Mouse (Mus musculus) bone marrow macrophage, adult 2 months (primary cell): ENCODE measurements around the gene Gpr161. TPM values are rescaled to one million over a fixed set of nuclear protein-coding genes. Genes with fewer than 3 reads are reported as not detected.
"Not testable (repeated sequence)": the region's sequence is repeated elsewhere in the genome, so short reads cannot be mapped to it uniquely, and the experiment has no call there.

Experiments used
- H3K27ac ChIP-seq: 2 replicates; pipeline ENCODE4 v1.5.1; 2012; ENCODE audit warnings: low read depth, low read length; ENCODE audit not compliant: insufficient read depth
- H3K4me1 ChIP-seq: 2 replicates; pipeline ENCODE4 v1.6.1; 2012; ENCODE audit warnings: low read length; ENCODE audit not compliant: control insufficient read depth, insufficient read depth
- H3K4me3 ChIP-seq: 2 replicates; pipeline ENCODE4 v1.5.1; 2012; ENCODE audit warnings: mild to moderate bottlenecking, low read length, moderate library complexity; ENCODE audit not compliant: insufficient read depth
- CTCF ChIP-seq: IDR thresholded peaks from 2 replicates; pipeline ENCODE4 v1.5.1; 2012; ENCODE audit warnings: low read depth, mild to moderate bottlenecking, low read length, moderate library complexity
- POLR2A ChIP-seq: IDR thresholded peaks from 2 replicates; pipeline ENCODE4 v1.6.1; 2012; ENCODE audit warnings: mild to moderate bottlenecking, low read depth, low read length, borderline replicate concordance
- polyA plus RNA-seq: library from polyadenylated mRNA; stranded (reverse); fragments of >200 nt; gene quantifications from 2 replicates; pipeline ENCODE4 v1.2.4, GENCODE M21; 2012; ENCODE audit not compliant: missing spikeins, insufficient read depth, insufficient read length

Gene Gpr161
- polyA plus RNA-seq, 1 experiment, result not detected

DNA sequence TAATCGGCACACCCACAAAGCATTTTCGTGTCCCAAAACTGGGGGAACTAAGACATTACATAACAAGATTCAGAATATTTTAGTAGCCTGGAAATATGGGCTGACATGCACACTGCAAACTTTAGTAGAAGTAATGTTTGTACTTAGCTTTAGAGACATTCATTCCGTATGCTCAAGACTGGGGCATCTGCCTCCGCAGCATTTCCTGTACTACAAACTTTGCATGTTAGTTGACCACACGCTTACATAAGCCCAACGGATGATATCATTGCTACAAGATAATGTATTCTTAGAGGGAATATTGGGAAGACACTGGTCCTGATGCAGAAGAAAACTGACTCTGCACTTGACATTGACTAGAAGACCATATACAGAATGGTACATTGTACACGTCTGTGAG, 8.8 kb downstream of the Gpr161 start:
- no peak overlapping the region for H3K4me3 ChIP-seq
- TF ChIP-seq POLR2A (no peak), CTCF (no peak)
- H3K4me1 ChIP-seq, result no peaks in the 10 kb centered on the region
- H3K27ac ChIP-seq, result no peak overlapping the region

DNA sequence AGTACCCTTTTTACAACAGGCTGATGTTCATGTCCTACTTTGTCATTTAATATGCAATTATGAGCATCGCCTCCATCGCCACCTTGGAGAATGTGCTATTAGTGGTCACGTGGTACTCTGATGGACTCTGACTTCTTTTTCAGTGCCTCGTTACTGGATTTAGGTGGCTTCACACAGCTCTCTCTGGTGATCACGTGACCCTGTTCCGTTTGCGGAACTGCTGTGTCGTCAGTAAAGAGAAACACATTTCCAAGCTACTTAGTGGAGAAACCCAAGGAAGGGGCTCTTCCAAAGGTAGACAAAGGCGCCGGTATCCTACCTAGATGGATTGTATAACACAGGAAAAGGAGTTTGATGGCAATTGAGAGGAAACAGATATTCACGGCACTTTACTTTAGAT, 12.6 kb downstream of the Gpr161 start:
- Histone ChIP-seq H3K27ac (no peak overlapping the region), H3K4me1 (no peaks in the 10 kb centered on the region), H3K4me3 (no peak overlapping the region)
- TF ChIP-seq POLR2A (no peak), CTCF (no peak)

DNA sequence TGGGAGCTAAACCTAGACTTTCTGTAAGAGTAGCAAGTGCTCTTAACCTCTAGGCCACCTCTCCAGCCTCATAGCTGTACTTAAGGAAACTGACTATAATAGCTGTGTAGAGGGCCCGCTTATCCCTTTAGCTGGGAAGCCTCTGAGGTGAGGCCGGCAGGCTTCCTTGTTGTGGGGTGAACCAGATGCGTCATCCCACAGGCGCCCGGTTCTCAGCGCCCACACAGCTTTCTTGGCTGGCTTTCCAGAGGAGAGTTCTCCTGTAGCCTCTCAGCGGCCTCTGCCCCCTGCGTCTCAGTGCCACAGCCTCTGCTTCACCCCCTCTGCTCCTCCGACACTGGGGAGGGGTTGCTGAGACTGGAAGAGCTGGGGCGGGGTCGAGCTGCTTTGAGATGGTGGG, 20.8 kb downstream of the Gpr161 start:
- TF ChIP-seq POLR2A (no peak), CTCF (no peak)
- Histone ChIP-seq H3K4me3 (no peak overlapping the region), H3K27ac (no peak overlapping the region), H3K4me1 (no peaks in the 10 kb centered on the region)

DNA sequence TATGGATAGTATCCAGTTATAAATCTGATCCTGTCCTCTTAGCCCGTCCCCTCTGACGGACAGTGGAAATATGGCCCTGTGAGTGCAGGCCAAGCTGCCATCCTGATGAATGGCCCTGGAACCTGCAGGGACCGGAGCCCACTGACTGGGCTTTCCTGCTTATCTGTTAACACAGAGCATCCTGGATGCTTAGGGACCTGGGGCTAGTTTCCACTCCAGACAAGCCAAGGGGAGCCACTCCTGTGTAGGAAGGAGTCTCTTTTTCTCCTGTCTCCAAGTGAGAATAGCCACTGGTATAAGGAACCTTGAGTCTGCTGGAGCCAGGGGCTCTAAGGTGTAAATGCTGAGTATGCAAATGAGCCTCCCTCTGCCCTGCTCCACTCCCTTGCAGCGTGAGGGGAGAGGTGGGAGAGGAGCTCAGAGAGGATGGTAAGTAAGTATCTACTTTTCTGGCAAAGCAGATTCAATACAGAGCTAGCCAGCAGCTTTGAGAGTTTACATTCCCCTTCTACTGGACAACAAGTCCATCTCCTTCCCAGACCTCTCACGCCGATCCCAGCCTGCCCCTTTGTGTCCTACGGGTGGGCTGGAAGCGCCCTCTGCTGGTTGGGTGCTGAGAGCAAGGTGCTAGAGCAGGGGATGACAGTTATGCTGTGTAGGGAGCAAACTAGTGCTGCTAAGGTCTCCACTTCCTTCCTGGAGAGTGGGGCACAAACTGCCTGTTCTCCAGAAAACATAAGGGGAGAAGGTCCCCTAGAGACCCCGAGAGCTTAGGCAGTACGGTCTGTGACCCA, 24.7 kb downstream of the Gpr161 start:
- Histone ChIP-seq H3K27ac (no peak overlapping the region), H3K4me3 (no peak overlapping the region), H3K4me1 (no peaks in the 10 kb centered on the region)
- TF ChIP-seq POLR2A (no peak), CTCF (peak; percentile 86)

DNA sequence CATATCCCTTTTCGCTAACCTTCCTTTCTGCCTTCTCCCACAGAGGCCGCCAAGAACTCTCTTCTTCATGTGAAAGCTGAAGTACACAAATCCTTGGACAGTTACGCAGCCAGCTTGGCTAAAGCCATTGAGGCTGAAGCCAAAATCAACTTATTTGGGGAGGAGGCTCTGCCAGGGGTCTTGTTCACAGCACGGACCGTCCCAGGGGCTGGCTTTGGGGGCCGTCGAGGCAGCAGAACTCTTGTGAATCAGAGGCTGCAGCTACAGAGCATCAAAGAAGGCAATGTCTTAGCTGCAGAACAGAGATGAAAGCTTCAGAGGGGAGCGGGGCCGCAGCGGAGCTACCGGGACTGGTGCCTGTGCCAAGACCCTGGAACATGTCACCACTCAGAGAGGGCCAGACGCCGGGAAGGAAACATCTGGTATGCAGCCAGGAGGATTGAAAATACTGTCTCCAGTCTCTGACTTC, 25.8 kb downstream of the Gpr161 start:
- Histone ChIP-seq H3K27ac (no peak overlapping the region), H3K4me1 (no peaks in the 10 kb centered on the region), H3K4me3 (no peak overlapping the region)
- TF ChIP-seq POLR2A, result no peak
- TF ChIP-seq CTCF, result no peak

DNA sequence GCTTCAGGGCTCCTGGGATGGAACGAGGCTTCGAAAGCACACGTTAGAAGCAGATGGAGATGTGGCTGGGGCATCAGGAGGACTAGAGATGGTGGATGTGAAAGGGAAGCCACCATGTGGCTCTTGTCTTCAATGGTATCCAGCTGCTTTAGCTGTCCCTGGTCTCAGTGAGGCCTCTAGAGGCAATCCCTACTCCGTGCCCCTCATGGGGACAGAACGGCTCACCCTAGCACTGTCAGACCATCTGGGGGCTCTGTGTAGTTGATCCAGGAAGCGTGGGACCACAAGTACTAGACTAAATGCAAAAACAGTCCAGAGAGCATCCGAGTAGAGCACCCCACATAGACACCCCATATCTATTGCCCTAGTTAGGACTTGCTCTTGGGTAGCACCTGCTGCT, 26.3 kb downstream of the Gpr161 start:
- TF ChIP-seq POLR2A (no peak), CTCF (no peak)
- H3K4me3 ChIP-seq, result no peak overlapping the region
- H3K27ac ChIP-seq, result no peak overlapping the region

DNA sequence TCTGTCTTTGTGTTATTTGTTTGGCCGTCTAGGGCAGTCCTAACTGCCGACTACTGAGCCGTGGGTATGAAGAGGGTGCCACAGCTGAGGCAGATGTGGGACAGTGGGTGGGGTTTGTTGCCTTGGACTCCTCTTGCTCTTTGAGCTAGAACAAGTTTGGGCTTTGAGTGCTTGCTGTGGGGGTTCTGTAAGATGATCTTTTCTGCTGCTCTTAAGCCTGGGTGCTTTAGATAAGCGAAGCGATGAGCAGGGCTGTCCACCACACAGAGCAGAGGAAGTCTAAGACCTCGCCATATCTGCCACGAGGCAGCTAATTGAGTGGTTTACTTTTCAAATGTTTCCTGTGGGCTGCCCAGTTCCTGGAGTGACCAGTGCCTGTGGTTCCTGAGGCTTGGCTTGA, 27.3 kb downstream of the Gpr161 start:
- no peak overlapping the region for H3K27ac ChIP-seq
- no peak for TF ChIP-seq POLR2A
- no peak for TF ChIP-seq CTCF
- no peaks in the 10 kb centered on the region for H3K4me1 ChIP-seq
- H3K4me3 ChIP-seq, result no peak overlapping the region

More for the DNA sequence above, 26.3 kb downstream of the Gpr161 start:
- H3K4me1 ChIP-seq, result no peaks in the 10 kb centered on the region

DNA sequence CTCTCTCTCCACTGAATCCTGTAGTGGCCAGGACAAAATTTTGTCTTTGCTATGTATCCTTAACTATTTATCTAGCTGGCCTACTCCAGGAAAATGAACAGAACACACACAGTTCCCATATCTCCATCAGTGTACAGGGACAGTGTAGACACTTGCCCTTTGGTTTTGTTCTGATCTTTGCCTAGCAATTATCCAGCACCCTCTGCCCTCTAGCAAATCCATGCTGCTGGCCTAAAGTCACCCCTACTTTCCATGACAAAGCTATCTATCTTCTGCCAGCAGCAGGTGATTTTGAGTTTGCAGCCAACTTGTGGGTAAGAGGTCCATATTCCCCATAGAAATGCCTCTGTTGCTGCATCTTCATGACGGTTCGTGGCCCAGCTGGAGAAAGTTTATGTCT, 31.8 kb downstream of the Gpr161 start:
- no peak overlapping the region for H3K27ac ChIP-seq
- no peak for TF ChIP-seq CTCF
- no peak for TF ChIP-seq POLR2A
- no peak overlapping the region for H3K4me3 ChIP-seq
- no peaks in the 10 kb centered on the region for H3K4me1 ChIP-seq

DNA sequence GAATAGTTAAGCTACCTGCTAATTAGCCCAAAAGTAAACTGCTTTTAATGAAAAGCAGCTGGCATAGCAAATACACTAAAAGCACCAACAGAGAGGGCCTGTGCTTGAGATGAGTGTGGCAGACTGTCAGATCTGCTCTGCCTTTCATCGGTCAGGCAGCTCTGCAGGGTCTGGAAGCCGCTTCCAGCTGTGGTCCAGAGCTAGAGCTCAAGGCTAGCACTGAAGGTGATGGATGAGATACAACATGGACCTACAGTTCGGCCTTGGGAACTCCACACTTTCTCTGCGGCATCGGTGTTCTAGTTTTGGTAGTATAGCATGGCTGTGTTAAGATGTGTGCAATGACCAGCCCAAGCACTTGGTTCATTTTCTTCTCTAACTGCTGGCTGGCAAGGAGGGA, 32.2 kb downstream of the Gpr161 start:
- TF ChIP-seq POLR2A (no peak), CTCF (no peak)
- Histone ChIP-seq H3K4me1 (no peaks in the 10 kb centered on the region), H3K4me3 (no peak overlapping the region), H3K27ac (no peak overlapping the region)

DNA sequence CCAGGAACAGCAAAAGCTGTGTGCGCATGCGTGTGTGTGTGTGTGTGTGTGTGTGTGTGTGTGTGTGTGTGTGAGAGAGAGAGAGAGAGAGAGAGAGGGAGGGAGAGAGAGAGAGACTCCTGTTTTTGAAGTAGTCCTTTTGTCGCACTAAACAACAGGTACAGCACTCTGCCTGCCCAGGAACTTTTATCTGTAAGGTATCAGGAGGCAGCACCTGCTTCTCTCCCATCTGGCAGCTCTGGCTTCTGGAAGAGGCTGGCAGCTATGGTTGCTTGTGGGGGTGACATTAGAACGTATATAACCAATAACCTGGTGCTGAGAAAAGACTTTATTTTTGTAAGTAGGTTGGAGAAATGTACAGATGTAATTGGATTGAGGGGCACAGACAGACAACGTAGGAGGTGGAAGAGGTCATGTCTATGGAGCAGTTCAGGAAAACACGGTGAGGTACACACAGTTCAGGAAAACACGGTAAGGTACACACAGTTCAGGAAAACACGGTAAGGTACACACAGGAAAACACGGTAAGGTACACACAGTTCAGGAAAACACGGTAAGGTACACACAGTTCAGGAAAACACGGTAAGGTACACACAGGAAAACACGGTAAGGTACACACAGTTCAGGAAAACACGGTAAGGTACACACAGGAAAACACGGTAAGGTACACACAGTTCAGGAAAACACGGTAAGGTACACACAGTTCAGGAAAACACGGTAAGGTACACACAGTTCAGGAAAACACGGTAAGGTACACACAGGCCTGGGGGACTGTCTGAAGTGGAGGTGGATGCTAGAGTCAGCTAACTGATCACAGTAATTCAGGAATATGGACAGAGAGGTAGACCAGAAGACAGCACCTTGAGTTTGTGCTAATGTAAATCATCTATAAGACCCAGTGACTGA, 33.0 kb downstream of the Gpr161 start:
- not testable (repeated sequence) for H3K4me1 ChIP-seq, H3K27ac ChIP-seq, H3K4me3 ChIP-seq
